Mouse (Mus musculus) forelimb bud, embryonic 11.5 days (tissue): ENCODE measurements around the gene Trp53bp1.

ENCODE experiments used
- DNase-seq: peaks from one replicate; pipeline ENCODE4 v3.0.0-alpha.2; 2012; ENCODE audit warnings: low read depth, low spot score

Gene Trp53bp1

DNA sequence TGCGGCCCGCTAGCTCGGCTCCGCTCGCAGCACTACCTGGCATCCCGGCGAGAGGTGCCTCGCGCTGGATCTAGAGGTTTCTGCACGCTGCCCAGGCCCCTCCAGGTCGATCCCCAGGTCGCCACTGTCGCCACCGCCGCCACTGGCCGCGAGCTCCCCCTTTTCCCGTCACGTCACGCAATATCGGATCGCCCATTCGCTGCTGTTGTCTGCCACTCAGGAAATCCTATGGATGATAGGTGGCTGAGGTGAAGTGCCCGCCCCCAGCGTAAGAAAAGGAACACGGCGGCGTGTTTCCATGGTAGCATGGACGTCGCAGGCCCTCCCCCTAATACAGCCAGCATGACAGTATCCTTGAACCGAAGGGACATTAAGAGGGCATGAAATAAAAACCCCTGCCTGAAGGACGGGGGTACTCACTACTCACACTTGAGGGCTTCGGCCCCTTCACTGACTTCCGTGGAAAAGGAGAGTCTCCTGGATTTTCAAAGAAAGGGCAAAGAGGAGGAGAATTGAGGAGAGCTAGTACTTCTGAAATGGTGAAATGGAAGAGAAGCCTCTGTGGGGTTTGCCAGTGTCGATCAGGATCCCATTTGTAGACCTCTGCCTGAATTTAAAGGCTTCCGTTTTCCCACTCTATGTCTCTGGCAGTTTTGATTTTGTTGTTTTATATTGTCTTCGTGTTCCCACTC lies at the start of gene Trp53bp1:
Gene Trp53bp1, minus strand, starts transcription at position 172 of the 692 bp plus-strand sequence.
- peak; percentile 95 for DNase-seq

DNA sequence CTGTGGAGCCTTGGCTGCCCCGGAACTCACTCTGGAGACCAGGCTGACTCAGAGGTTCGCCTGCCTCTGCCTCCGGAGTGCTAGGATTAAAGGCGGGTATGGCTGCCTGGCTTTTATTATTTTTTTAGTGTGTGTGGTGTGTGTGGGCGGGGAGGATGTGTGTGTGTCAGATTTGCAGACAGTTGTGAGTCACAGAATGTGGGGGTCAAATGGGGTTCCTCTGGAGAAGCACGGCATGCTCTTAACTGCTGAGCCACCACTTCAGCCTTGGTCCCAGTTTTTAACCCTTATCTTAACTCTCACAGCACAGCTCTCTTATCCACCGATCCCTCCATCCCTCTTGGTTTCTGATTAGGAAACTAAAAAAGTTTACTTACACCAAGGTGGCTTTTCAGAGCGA lies 45.1 kb upstream of the Trp53bp1 start:
- no peak for DNase-seq

DNA sequence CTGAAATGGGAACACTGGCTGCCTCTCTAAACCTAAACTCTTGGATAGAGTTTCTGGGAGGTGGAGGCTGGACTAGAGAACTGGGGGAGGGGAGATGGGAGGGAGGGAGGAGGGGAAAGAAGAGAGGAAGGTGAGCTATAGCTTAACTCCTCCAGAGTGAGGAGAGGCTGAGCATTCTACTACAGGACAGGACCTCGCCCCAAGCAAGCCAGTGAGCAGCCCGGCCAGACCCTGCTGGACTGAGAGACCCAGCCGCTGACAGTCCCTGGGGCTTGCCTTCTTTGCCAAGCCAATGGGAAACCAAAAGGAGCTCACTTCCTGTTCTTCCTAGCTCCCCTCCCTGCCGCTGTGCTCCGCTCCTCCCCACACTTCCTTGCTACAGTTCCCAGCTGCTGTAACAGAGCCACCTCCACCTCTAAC lies 37.8 kb upstream of the Trp53bp1 start:
- peak; percentile 11 for DNase-seq

DNA sequence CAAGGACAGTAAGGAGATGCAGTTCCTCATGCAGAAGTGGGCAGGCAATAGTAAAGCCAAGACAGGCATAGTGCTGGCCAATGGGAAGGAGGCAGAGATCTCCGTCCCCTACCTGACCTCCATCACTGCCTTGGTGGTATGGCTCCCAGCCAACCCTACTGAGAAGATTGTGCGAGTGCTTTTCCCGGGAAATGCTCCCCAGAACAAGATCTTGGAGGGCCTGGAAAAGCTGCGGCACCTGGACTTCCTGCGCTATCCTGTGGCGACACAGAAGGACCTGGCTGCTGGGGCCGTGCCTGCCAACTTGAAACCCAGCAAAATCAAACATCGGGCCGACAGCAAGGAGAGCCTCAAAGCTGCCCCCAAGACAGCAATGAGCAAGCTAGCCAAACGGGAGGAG lies 28.8 kb upstream of the Trp53bp1 start:
- DNase-seq = no peak

DNA sequence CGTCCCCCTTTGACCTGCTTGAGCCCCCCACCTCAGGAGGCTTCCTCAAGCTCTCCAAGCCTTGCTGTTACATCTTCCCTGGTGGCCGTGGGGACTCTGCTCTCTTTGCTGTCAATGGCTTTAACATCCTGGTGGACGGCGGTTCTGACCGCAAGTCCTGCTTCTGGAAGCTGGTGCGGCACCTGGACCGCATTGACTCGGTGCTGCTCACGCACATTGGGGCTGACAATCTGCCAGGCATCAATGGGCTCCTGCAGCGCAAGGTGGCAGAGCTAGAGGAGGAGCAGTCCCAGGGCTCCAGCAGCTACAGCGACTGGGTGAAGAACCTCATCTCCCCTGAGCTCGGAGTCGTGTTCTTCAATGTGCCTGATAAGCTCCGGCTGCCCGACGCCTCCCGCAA lies 28.3 kb upstream of the Trp53bp1 start:
- no peak for DNase-seq

DNA sequence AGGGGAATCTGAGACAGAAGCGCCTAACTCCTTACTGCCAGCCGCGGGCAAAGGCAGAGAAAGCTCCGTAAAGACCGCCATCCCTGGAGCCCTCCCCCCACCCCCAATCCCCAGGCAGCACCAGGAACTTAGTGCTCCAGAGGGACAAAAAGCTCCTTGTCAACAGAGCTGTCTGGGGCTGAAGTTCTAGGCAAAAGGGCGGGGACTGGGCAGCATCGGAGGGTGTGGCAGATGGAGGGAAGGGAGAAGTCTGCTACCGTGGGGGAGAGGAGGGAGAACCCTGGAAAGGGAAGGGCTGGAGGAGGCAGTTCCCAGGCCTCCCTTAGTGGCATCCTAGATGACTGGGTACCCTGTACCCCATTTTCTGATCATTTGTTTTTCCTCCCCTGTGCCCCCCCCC lies 26.9 kb upstream of the Trp53bp1 start:
- no peak for DNase-seq

DNA sequence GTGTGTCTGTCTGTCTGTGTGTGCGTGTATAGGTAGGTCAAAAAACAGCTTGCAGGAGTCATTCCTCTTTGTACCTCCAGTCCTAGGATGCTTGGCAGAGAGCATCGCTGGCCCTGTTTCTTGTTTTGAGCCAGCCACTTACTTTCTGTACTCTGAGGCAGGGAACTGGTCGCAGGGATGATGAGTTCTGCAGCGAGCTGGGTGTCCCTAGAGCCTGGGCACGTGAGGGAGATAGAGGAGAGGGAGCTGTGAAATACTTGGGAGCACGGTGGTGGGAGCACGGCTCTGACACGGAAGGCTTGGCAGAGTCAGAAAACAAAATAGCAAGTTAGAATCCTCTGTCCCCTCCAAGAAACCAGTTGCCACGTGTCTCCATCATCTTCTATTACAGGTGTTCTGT lies 26.5 kb upstream of the Trp53bp1 start:
- DNase-seq = no peak

DNA sequence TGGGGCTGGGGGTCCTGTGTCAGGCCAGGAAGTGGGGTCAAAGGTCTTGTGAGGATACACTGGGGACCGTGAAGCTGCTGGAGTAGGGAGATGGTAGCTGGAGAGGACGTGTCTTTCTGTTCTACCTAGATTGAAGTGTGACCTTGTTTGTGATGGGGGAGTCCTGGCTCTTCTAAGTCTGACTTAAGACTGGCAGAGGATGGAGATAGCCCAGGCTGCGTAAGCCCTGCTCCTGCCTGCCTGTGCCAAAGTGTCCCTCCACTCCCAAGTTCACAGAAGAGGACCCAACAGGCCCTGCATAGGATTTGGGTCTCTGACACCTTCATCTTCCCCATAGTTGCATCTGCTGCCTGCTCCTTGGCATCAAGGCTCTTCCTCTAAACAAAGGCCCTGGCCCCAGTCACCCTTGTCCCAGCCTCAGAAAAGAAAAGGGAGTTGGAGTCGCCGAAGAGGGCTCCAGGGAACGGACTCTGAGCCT lies 25.6 kb upstream of the Trp53bp1 start:
- DNase-seq = no peak

DNA sequence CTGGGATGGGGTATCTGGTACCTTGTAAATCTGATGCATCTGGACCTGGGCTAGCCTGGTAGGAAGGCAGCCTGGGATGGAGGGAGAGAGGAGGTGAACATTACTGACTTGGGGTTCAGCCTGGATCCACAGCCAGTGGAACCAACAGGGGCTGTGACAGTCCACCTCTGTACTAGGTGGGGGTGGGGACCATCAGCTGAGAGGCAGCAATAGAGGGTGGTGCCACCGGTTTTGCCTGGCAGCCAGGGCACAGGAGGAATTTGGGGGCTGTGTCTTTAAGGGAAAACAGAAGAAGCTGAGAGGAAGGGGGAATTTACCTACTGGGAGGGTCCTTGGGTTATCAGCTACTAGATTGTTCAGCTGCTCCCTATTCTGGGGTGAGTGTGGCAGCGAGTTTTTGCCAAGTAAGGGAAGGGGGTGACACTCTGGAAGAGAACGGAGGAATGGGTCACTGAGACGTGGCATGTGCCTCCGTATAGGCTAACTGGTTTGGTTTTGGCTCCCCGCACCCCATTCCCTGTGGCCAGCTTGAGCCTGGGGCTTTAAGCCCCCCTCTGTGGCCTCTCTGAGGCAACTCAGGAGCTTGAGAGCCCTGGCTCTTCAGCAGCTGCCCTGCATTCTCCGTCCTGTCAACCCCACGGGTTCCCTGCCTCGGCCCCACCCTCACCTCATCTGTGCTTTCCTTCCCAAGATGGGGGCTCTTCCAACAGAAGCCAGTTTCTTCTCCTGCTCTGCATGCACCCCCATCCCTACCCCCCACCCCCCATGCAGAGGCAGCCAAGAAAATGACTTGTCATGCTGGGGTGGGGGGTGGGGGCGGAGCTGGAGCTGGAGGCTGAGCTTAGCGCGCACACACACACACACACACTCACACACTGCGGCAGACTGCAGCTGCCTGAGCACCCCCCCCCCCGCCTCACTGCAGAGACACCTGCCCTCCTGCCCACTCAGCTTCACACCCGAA lies 24.7 kb upstream of the Trp53bp1 start:
- DNase-seq = no peak

DNA sequence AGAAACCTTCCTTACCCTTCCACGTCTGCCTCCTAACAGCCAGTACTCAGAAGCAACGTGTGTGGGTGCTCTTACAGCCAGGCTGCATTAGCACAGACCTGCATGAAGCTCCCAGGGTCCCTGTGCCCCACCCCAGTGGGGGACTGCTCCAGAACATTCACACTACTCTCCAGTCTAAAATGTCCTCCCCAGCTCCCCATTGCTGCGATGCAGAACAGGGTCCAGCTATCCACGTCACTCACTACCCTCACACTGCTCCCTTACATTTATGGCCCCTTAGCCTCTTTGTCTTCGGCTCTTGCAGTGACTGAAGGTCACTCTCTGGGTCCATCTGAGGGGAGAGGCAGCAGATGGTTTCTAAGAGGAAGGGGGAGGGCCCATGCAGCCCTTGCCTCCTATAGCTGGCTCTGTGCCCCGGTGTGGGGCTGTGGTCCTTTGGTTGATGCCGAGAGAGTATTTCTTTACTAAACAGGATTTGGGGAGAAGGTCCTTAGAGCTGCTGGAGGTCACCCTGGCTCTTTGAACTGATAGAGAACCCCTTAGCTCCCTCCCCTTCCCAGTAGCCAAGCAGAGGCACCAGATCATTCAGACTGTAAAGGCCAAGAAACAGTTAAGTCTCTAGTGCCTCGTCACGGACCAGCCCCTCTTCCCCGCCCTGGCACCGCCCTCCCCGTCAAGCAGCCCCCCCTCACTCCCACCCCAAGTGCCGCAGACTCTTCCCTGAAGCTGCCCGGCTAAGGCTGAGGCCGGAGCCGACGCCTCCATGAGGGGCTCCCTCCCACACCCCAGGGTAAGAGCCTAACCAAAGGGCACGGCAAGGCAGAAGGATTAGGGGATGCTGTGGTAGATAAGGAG lies 23.8 kb upstream of the Trp53bp1 start:
- DNase-seq = no peak

DNA sequence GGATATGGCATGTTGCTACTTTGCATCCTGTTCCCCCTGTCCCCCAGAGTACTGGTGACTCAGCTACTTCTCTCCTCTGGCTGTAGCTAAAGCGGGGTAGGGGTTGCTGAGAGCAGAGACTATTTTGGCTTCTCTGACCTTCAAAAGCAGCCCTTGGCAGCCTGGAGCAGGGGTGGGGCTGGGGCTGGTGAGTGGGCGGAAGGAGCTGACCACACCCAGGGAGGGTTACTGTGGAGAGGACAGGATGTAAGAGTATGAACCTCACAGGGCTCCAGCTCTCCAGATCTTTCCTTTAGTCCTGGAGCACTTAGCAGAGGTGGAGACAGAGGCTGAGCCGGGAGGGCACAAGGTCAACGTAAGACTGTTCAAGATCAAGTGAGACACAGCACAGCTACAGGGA lies 23.0 kb upstream of the Trp53bp1 start:
- no peak for DNase-seq

DNA sequence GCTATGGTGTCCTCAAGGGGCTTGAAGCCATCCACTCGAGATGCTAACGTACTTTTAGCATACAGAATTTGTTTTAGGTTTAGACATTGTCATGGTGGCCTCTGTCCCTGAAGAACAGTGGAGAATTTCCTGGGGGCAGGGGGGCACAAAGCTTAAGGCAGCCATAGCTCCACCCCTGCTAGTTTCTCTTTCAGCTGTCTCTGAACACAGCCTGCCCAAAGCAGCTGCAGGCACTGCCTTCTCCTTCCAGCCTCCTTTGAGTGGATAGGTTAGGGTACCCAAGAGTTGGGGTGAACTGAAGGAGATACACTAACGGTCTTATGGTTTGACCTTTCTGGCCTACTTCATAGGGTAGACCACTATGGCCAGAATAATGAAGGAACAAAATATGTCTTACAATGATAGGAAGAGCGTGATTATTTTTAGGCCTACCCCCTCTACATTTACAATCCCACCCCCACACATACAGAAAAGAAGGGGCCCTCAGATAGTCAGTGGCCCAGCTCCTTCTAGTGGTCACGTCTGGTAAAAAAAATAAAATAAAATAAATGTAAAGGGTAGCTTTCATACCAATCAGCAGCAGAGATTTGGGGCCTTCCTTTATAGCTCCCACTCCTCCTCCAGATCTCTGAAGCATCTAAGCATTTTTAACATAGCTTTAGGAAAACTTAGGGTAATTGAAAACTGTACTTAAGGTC lies 21.3 kb upstream of the Trp53bp1 start:
- no peak for DNase-seq

DNA sequence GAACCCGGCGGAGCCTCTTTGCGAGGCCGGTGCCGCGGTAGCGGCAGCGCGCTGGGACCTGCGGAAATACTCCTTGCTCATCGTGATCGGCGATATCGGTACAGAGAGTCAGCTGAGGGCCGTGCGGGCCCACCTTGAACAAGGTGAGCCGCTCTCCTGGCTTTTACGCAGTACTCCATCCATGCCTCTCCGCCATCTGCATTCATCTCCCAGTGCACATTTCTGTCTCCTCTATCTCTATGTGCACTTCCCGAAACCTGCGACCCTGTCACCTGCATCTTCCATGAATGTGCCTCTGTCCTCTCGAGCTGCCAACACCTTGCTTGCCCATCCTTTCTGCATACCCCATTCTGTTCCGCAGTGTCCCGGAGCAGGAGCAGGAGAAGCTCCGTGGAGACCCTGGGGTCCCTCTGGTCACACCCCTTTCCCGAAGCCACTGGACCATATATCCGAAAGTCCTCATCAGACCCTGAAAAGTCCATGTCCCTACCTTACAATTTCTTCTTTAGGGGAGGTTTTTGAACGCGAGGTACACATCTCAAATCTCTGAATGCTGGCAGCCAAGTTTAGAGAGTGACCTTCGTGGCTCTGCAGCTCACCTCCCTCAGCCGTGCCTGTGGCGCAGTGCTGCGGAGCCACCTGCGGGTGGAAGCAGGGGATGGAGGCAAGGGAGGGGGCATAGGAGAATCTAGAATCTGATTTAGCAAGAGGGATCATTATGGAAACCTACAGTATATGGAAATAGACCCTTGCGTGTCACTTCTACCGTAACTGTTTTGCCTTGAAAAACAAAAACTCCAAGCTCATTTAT lies 18.7 kb upstream of the Trp53bp1 start:
- DNase-seq = no peak

DNA sequence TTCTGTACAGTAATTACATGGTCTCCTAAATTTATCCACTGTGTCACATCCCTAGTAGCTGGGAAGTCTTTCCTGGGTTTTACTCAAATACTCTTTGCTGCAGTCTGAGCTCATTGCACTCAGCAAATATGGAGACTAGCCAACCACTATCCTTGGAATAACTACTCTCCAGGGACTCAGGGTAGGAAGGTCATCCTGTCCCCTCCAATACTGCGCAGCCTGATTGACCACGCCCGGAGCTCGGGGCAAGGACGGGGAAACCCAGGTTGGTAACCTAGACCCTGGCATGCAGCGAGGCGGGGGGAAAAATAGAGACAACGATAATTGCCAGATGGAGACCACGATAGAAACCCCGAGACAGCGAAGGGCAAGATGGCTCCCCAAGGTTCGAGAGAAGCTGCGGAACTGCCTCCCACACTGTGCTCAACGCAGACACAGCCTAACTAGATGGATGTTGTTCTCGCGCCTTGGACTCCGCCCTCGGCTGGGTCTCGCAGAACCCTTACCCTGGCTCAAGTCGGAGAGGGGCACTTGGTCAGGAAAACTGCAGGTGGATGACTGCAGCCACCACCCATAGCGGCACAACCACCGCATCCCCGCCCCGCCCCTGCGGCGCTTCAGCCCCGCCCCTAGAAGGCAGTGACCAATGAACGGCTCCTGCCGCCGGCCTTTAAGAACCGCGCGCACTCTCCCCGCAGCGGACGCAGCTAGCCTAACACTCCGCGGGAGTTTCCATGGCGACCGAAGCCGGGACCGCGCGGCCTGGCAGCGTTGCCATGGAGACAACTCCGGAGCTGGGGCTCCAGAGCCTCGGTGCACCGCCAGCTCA lies 17.9 kb upstream of the Trp53bp1 start, which contains the start of gene Map1a:
Gene Map1a, plus strand, starts transcription at position 700 of the 829 bp plus-strand sequence.
- peak; percentile 96 for DNase-seq

DNA sequence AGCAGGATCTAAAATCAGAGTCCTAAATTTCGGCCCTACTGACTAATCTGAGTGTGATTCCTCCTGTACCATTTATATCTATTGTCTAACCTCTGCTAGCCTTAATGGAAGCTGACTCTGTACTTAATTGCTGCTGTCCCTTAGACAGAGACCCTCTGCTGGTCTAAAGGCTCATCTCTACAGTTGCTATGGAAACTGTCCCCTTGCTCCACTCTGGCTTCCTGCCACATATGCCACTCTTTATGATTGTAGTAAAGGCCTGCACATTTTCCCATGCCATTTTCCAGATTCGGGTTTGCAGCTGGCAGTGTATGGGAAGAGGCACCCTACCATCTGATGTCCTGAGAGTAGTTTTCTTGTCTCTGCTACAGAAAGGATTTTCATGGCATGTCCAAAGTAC lies 16.6 kb upstream of the Trp53bp1 start:
- no peak for DNase-seq

DNA sequence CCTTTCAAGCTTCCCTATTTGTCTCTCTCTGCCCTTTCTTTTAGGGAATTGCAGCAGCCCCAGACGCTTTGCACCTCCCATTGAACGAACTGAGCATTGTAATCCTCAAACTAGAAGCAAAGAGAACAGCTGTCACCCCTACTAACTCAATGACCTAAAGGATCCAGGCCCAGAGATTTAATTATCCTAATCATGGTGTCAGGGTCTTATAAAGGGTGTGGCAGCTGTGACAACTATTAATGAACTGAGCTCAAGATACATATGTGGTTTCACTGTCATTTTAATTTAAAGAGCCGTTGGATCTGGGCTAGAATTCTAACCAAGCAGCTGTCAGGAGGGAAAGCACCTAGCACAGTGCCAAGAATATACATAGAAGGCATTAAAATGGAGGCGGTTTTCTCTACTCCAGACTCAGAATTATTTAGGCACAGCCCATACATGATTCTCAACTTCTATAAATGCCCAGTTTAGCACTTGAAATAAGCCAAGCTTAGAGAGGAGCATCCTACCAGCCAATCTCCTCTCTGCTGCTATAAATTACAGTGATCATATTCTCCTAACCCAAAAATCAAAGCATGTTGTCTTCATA lies 815 bp upstream of the Trp53bp1 start:
- DNase-seq = no peak

DNA sequence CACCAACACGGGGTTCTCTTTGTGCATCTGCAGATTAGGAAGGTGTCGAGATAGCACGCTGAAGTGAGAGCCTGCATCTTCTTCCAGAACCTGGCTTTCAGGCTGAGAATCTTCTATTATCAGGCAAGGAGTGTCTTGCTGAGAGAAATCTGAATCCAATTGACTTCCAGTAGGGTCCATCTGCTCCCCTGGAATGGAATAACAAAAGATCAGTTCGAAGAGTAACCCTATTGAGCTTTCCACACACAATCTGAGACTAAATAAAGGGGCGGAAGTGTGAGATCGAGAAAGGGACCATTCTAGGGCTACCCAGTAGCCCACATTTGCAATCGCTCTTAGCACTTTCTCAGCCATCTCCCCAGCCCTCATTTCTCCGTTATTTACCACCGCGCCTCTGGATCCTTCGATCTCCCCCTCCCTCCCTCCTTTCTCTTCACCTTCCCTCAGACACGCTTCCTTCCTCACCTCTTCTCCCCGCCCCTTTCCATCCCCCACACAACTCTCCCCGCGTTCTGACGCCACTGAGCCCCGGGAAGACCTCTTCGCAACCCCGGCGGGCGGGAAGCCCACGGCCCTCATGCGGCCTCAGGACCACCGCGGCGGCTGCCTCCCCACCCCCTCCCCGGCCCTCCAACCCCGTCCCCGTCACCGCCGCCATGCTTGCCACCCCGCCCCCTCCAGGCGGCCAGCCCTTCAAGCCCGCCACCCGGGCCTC lies 529 bp downstream of the Trp53bp1 start:
- peak; percentile 48 for DNase-seq

DNA sequence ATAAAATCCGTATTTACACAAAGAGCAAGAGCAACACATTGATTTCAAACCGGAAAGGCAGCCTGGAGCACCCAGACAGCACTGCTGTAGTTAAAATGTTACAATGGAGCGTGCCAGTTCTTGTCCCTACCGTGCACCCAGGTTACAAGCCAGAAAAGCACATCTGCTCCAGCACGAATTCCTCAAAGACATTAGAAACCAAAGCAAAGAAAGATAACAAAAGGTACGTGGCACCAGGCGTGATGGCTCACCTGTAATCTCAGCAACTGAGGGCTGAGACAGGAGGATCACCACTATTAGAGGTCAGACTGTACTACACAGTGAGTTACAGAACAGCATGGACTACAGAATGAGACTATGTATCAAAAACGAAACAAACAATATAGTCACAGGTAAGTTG lies 2.8 kb downstream of the Trp53bp1 start:
- DNase-seq = no peak
